Mouse (Mus musculus): ENCODE results near the gene Ceacam2.
"Not testable (repeated sequence)": the region's sequence is repeated elsewhere in the genome, so short reads cannot be mapped to it uniquely, and the experiment has no call there.

Gene Ceacam2

GRCm38 (mm10) chr7:25539376-25539907 lies at the start of gene Ceacam2:
Ceacam2 (minus strand) TSS chr7:25539857.
- not testable (repeated sequence) for DNase-seq (ENCODE audit: low spot score)

- no peak for DNase-seq (ENCODE audit: low spot score)
Measured at GRCm38 (mm10) chr7:25585351-25586204, 45.9 kb upstream of the Ceacam2 start.

- DNase-seq (ENCODE audit: low spot score), result no peak
Measured at GRCm38 (mm10) chr7:25584651-25585050, 45.0 kb upstream of the Ceacam2 start.

GRCm38 (mm10) chr7:25582301-25582810 lies 42.7 kb upstream of the Ceacam2 start:
- DNase-seq (ENCODE audit: low spot score), result no peak

- DNase-seq (ENCODE audit: low spot score), result no peak
Measured at GRCm38 (mm10) chr7:25579441-25579840, 39.8 kb upstream of the Ceacam2 start.

- peak; percentile 36 for DNase-seq (ENCODE audit: low spot score)
Measured at GRCm38 (mm10) chr7:25576793-25577437, 37.3 kb upstream of the Ceacam2 start.

- DNase-seq (ENCODE audit: low spot score), result not testable (repeated sequence)
Measured at GRCm38 (mm10) chr7:25576308-25576707, 36.7 kb upstream of the Ceacam2 start.

GRCm38 (mm10) chr7:25575870-25576269 lies 36.2 kb upstream of the Ceacam2 start:
- DNase-seq (ENCODE audit: low spot score), result no peak

- DNase-seq (ENCODE audit: low spot score), result no peak
Measured at GRCm38 (mm10) chr7:25575105-25575504, 35.4 kb upstream of the Ceacam2 start.

GRCm38 (mm10) chr7:25573806-25574205 lies 34.1 kb upstream of the Ceacam2 start:
- not testable (repeated sequence) for DNase-seq (ENCODE audit: low spot score)

GRCm38 (mm10) chr7:25568721-25569120 lies 29.1 kb upstream of the Ceacam2 start:
- no peak for DNase-seq (ENCODE audit: low spot score)

GRCm38 (mm10) chr7:25541464-25541863 lies 1.8 kb upstream of the Ceacam2 start:
- peak; percentile 16 for DNase-seq (ENCODE audit: low spot score)

GRCm38 (mm10) chr7:25539954-25540353 lies 297 bp upstream of the Ceacam2 start:
- not testable (repeated sequence) for DNase-seq (ENCODE audit: low spot score)

GRCm38 (mm10) chr7:25530837-25531236 lies 8.8 kb downstream of the Ceacam2 start:
- no peak for DNase-seq (ENCODE audit: low spot score)

- not testable (repeated sequence) for DNase-seq (ENCODE audit: low spot score)
Measured at GRCm38 (mm10) chr7:25516070-25516777, 23.4 kb downstream of the Ceacam2 start.

- not testable (repeated sequence) for DNase-seq (ENCODE audit: low spot score)
Measured at GRCm38 (mm10) chr7:25515667-25516066, 24.0 kb downstream of the Ceacam2 start.

GRCm38 (mm10) chr7:25509925-25510324 lies 29.7 kb downstream of the Ceacam2 start:
- no peak for DNase-seq (ENCODE audit: low spot score)

- no peak for DNase-seq (ENCODE audit: low spot score)
Measured at GRCm38 (mm10) chr7:25494649-25495048, 45.0 kb downstream of the Ceacam2 start.

GRCm38 (mm10) chr7:25490698-25491097 lies 49.0 kb downstream of the Ceacam2 start:
- DNase-seq (ENCODE audit: low spot score), result not testable (repeated sequence)

GRCm38 (mm10) chr7:25489382-25489781 lies 50.3 kb downstream of the Ceacam2 start:
- DNase-seq (ENCODE audit: low spot score), result not testable (repeated sequence)

- DNase-seq (ENCODE audit: low spot score), result peak; percentile 66
Measured at GRCm38 (mm10) chr7:25486186-25486585, 53.5 kb downstream of the Ceacam2 start.

GRCm38 (mm10) chr7:25485061-25485460 lies 54.6 kb downstream of the Ceacam2 start:
- DNase-seq (ENCODE audit: low spot score), result no peak
